Mouse (Mus musculus) urinary bladder, postnatal 4 days (tissue): Measurements from ENCODE around the gene Dnaic2.

ENCODE experiments used
- DNase-seq, 2 experiments: peaks; one replicate each; pipeline ENCODE4 v3.0.0; 2021 to 2022; ENCODE audit warnings: low spot score in 2 of 2

Gene Dnaic2

GRCm38 (mm10) chr11:114702311-114702995 is 24.8 kb upstream of the Dnaic2 start:
- no peak for DNase-seq

GRCm38 (mm10) chr11:114702996-114703361 is 24.2 kb upstream of the Dnaic2 start:
- no peak for DNase-seq

GRCm38 (mm10) chr11:114704071-114704913 is 22.9 kb upstream of the Dnaic2 start:
- DNase-seq, result no peak

GRCm38 (mm10) chr11:114706358-114706757 is 20.9 kb upstream of the Dnaic2 start:
- no peak for DNase-seq

- no peak for DNase-seq
Measured at GRCm38 (mm10) chr11:114711393-114711792, 15.8 kb upstream of the Dnaic2 start.

GRCm38 (mm10) chr11:114711861-114712260 is 15.3 kb upstream of the Dnaic2 start:
- no peak for DNase-seq

GRCm38 (mm10) chr11:114714526-114714925 is 12.7 kb upstream of the Dnaic2 start:
- no peak for DNase-seq

- no peak for DNase-seq
Measured at GRCm38 (mm10) chr11:114715531-114715930, 11.7 kb upstream of the Dnaic2 start.

GRCm38 (mm10) chr11:114720535-114720934 is 6.7 kb upstream of the Dnaic2 start:
- DNase-seq, result no peak

- DNase-seq, result no peak
Measured at GRCm38 (mm10) chr11:114722438-114722837, 4.8 kb upstream of the Dnaic2 start.

GRCm38 (mm10) chr11:114723030-114723429 is 4.2 kb upstream of the Dnaic2 start:
- no peak for DNase-seq

- DNase-seq, result peak in 1 of 2 experiments; percentile 71
Measured at GRCm38 (mm10) chr11:114724787-114725590, 2.2 kb upstream of the Dnaic2 start.

GRCm38 (mm10) chr11:114727826-114728186 is 598 bp downstream of the Dnaic2 start:
- DNase-seq, result no peak

- DNase-seq, result no peak
Measured at GRCm38 (mm10) chr11:114728333-114728732, 1.1 kb downstream of the Dnaic2 start.

GRCm38 (mm10) chr11:114729832-114730363 is 2.7 kb downstream of the Dnaic2 start:
- DNase-seq, result no peak

GRCm38 (mm10) chr11:114731711-114732110 is 4.5 kb downstream of the Dnaic2 start:
- no peak for DNase-seq

- no peak for DNase-seq
Measured at GRCm38 (mm10) chr11:114732890-114733289, 5.7 kb downstream of the Dnaic2 start.

GRCm38 (mm10) chr11:114736111-114736510 is 8.9 kb downstream of the Dnaic2 start:
- DNase-seq, result no peak

- DNase-seq, result no peak
Measured at GRCm38 (mm10) chr11:114736913-114737624, 9.9 kb downstream of the Dnaic2 start.

- DNase-seq, result no peak
Measured at GRCm38 (mm10) chr11:114740598-114740997, 13.4 kb downstream of the Dnaic2 start.

- no peak for DNase-seq
Measured at GRCm38 (mm10) chr11:114741451-114741850, 14.2 kb downstream of the Dnaic2 start.
